Mouse (Mus musculus): ENCODE data around the gene Saysd1.

DNA sequence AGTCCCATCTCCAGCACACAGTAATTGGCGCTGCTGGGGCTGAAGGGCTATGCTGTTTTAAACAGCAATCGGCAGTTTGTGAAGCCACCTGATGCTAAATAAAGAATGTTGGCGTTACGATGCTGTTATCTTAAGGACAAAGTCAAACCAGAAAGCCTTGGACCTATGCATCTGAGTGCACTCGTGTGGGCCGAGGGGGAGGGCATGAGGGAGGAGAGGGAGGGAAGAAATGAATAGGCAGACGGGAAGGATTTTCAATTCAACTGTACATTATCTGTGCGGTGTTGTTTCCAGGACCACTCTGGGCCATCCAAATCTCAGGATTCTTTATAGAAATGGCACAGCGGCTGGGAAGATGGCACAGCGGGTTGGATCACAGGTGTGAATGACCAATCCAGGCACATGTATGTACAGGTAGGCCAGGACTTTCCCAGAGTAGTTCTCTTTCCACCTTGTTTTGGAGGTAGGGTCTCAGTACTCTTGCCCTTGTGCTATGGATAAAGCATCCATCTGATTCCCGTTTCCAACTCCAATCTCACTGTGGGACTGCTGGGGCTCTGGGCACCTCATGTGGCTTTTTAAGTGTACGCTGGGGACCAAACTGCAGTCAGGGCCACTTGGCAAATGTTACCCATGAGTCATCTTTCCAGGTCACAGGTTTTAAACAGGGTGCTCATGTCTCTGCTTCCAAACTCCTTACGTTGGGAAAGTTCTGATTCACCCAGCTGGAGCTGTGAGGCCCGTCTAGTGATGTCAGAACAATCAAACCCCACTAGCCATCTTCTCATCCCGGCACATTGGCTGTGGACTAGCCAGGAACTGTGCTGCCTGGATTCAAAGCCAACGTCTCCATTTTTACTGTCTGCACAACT lies at the start of gene Saysd1:
- TF ChIP-seq CTCF (IDR thresholded peaks at IDR 0.05 in 2 of 3, conservative IDR thresholded peaks at IDR 0.05 in 1 of 3; ENCODE audit: control insufficient read depth in 1 of 3, insufficient read depth in 1 of 3, low read depth in 2 of 3, low read length in 3 of 3, poor library complexity in 1 of 3, severe bottlenecking in 1 of 3) (no peak), ZC3H11A (IDR thresholded peaks at IDR 0.05; ENCODE audit: low read depth, low read length) (no peak), ZMIZ1 (IDR thresholded peaks at IDR 0.05; ENCODE audit: low read depth, low read length) (no peak), HCFC1 (IDR thresholded peaks at IDR 0.05; ENCODE audit: low read depth, low read length) (no peak), MAZ (IDR thresholded peaks at IDR 0.05; ENCODE audit: low read depth, low read length) (no peak), POLR2AphosphoS2 (IDR thresholded peaks at IDR 0.05; ENCODE audit: low read length) (no peak)

Measured in MEL (cell line).